Mouse (Mus musculus): ENCODE results near the gene Aida. TPM values are rescaled to one million over a fixed set of nuclear protein-coding genes. Genes with fewer than 3 reads are reported as not detected.
"Not testable (repeated sequence)": the region's sequence is repeated elsewhere in the genome, so short reads cannot be mapped to it uniquely, and the experiment has no call there.

Gene Aida
- polyA plus RNA-seq, 1 experiment from 2014 or later, result 25.0 TPM

DNA sequence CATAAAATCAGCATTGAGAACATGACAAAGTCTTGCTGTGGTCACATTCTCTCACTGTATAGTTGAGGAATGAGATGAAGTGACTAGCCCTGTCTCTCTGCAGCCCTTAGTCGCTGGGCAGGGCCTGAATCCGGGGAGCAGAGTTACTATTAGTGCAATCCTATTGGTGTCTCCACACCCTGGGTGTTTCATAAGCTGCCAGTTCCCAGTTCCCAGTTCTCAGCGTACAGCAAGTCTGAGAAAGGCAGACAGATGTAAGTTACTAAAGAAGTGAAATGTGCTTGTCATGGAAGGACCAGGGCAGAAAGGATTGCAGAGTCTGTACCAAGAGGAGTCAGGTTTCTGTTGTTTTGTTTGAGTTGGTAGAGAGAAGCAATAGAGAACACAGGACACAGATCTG, 11.2 kb downstream of the Aida start:
- H3K27ac ChIP-seq (ENCODE audit: low read length), result no peak overlapping the region
- H3K9me3 ChIP-seq (replicated peaks; ENCODE audit: control insufficient read depth, low read length), result no peaks in the 10 kb centered on the region
- no peak overlapping the region for H3K9ac ChIP-seq (ENCODE audit: low read length)
- ATAC-seq (replicated peaks; ENCODE audit: extremely low read depth, insufficient read depth, low FRiP score), result no peak
- H3K4me1 ChIP-seq (ENCODE audit: control insufficient read depth, insufficient read depth, low read length), result no peaks in the 10 kb centered on the region
- H3K4me2 ChIP-seq (ENCODE audit: low read depth, low read length), result no peak overlapping the region
- H3K27me3 ChIP-seq (ENCODE audit: control insufficient read depth, insufficient read depth, low read length), result no peaks in the 10 kb centered on the region
- 82% methylated on average over 3 of the region's 3 CpGs for WGBS
- H3K36me3 ChIP-seq (ENCODE audit: control insufficient read depth, insufficient read depth), result peaks cover 9% of the 10 kb centered on the region
- no peak overlapping the region for H3K4me3 ChIP-seq (ENCODE audit: low read length)

DNA sequence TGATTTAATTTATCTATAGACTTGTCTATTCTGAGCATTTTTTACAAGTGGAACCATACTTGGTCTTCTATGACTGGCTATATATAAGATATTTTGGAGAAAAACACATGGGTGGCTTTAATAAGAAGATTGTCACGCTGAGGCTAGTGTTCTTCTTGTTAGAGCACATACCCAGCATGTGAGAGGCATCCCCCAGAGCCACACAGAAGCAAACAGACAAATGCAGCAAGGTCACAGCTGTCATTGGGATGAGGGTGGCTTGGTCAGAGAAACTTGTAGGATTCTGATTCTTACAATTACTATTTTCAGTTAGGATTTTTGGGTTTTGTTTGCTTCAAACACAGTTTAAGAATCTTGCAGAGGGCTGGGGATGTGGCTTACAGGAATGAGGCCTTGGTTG, 12.1 kb downstream of the Aida start:
- Histone ChIP-seq H3K4me1 (ENCODE audit: control insufficient read depth, insufficient read depth, low read length) (no peaks in the 10 kb centered on the region), H3K36me3 (ENCODE audit: control insufficient read depth, insufficient read depth) (peaks cover 13% of the 10 kb centered on the region), H3K9ac (ENCODE audit: low read length) (no peak overlapping the region), H3K27me3 (ENCODE audit: control insufficient read depth, insufficient read depth, low read length) (no peaks in the 10 kb centered on the region), H3K27ac (ENCODE audit: low read length) (no peak overlapping the region), H3K9me3 (replicated peaks; ENCODE audit: control insufficient read depth, low read length) (no peaks in the 10 kb centered on the region), H3K4me3 (ENCODE audit: low read length) (no peak overlapping the region), H3K4me2 (ENCODE audit: low read depth, low read length) (no peak overlapping the region)
- 84% methylated on average over 1 of the region's 1 CpGs for WGBS
- no peak for ATAC-seq (replicated peaks; ENCODE audit: extremely low read depth, insufficient read depth, low FRiP score)

DNA sequence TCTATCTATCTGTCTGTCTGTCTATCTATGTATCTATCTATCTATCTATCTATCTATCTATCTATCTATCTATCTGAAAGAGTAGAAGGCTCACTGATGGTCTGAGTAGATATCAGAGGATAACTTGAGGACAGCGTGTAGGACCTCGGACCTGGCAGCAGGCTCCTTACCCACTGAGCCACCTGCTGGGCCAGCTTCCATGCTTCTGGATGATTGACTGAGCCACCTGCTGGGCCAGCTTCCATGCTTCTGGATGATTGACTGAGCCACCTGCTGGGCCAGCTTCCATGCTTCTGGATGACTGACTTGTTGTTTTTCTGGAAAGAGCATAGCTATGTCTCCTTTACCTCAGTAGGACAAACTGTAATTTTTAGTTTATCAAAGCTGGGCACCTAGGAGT, 13.2 kb downstream of the Aida start:
- not testable (repeated sequence) for H3K4me2 ChIP-seq (ENCODE audit: low read depth, low read length); ATAC-seq (replicated peaks; ENCODE audit: extremely low read depth, insufficient read depth, low FRiP score); H3K9me3 ChIP-seq (replicated peaks; ENCODE audit: control insufficient read depth, low read length); H3K27me3 ChIP-seq (ENCODE audit: control insufficient read depth, insufficient read depth, low read length); H3K9ac ChIP-seq (ENCODE audit: low read length); H3K4me1 ChIP-seq (ENCODE audit: control insufficient read depth, insufficient read depth, low read length); H3K4me3 ChIP-seq (ENCODE audit: low read length); H3K27ac ChIP-seq (ENCODE audit: low read length)
- H3K36me3 ChIP-seq (ENCODE audit: control insufficient read depth, insufficient read depth), result peaks cover 20% of the 10 kb centered on the region
- WGBS, result 83% methylated on average over 2 of the region's 2 CpGs

DNA sequence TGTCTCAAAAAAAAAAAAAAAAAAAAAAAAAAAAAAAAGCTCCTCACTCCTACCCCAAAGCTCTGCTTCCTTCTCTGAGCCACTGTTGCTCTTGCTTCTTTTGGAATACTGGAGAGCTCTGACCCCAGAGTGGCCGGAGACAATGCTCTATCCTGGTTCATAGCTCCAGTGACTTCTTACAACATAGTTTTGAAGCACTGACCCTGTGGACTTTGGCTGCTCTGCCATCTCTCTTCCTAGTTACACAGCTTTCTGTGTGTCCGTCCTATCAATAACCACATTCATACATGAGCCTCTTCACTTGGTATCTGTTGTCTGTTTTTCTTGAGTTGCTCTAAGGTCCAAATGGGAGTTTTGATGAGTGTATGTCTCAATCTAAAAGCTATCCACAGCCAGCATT, 15.7 kb downstream of the Aida start:
- WGBS, result 87% methylated on average over 2 of the region's 2 CpGs
- peaks cover 40% of the 10 kb centered on the region for H3K36me3 ChIP-seq (ENCODE audit: control insufficient read depth, insufficient read depth)

DNA sequence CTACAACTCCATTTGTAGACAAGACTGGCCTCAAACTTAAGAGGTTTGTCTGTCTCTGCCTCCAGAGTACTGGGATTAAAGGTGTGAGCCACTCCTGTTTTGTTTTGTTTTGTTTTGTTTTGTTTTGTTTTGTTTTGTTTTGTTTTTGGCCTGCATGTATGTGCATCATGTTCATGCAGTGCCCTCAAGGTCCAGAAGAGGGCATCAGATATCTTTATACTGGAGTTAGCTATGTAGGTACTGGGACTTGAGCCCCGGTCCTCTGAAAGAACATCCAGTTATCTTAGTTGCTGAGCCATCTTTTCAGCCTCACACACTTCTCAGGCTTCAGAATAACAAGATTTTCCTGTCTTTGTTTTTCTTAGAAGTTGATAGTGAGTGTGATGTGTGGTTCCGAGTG, 19.4 kb downstream of the Aida start:
- no peak for ATAC-seq (replicated peaks; ENCODE audit: extremely low read depth, insufficient read depth, low FRiP score)
- H3K9me3 ChIP-seq (replicated peaks; ENCODE audit: control insufficient read depth, low read length), result no peaks in the 10 kb centered on the region
- peaks cover 46% of the 10 kb centered on the region for H3K36me3 ChIP-seq (ENCODE audit: control insufficient read depth, insufficient read depth)
- 89% methylated on average over 2 of the region's 2 CpGs for WGBS
- no peaks in the 10 kb centered on the region for H3K27me3 ChIP-seq (ENCODE audit: control insufficient read depth, insufficient read depth, low read length)
- no peak overlapping the region for H3K4me3 ChIP-seq (ENCODE audit: low read length)
- no peak overlapping the region for H3K4me2 ChIP-seq (ENCODE audit: low read depth, low read length)
- no peak overlapping the region for H3K9ac ChIP-seq (ENCODE audit: low read length)
- no peaks in the 10 kb centered on the region for H3K4me1 ChIP-seq (ENCODE audit: control insufficient read depth, insufficient read depth, low read length)
- no peak overlapping the region for H3K27ac ChIP-seq (ENCODE audit: low read length)

More for the DNA sequence above, 15.7 kb downstream of the Aida start:
- Histone ChIP-seq H3K4me1 (ENCODE audit: control insufficient read depth, insufficient read depth, low read length) (no peaks in the 10 kb centered on the region), H3K9me3 (replicated peaks; ENCODE audit: control insufficient read depth, low read length) (no peaks in the 10 kb centered on the region), H3K9ac (ENCODE audit: low read length) (no peak overlapping the region), H3K27me3 (ENCODE audit: control insufficient read depth, insufficient read depth, low read length) (no peaks in the 10 kb centered on the region), H3K4me3 (ENCODE audit: low read length) (no peak overlapping the region), H3K27ac (ENCODE audit: low read length) (no peak overlapping the region), H3K4me2 (ENCODE audit: low read depth, low read length) (no peak overlapping the region)
- ATAC-seq (replicated peaks; ENCODE audit: extremely low read depth, insufficient read depth, low FRiP score), result no peak

DNA sequence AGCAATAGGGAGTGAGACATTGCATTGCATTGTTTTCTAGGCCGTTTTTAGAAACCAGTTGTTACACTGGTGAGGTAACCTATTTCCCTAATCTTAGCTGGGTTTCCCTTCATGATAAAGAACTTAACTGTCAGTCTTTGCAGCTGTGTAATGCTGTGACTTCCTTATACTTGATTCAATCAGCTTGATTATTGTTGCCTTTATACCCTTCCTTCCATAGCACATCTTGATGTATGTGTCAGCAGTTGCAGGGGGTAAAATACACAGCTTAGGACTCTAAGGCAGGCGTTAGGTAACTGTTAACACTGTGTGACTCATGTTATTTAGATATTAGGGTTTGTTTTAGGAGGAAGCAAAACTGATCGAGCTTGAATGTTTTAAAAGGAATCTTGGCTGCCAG, 24.3 kb downstream of the Aida start:
- H3K9ac ChIP-seq (ENCODE audit: low read length), result no peak overlapping the region
- H3K4me3 ChIP-seq (ENCODE audit: low read length), result no peak overlapping the region
- no peaks in the 10 kb centered on the region for H3K4me1 ChIP-seq (ENCODE audit: control insufficient read depth, insufficient read depth, low read length)
- H3K4me2 ChIP-seq (ENCODE audit: low read depth, low read length), result no peak overlapping the region
- no peaks in the 10 kb centered on the region for H3K27me3 ChIP-seq (ENCODE audit: control insufficient read depth, insufficient read depth, low read length)
- peaks cover 3% of the 10 kb centered on the region for H3K9me3 ChIP-seq (replicated peaks; ENCODE audit: control insufficient read depth, low read length)
- ATAC-seq (replicated peaks; ENCODE audit: extremely low read depth, insufficient read depth, low FRiP score), result no peak; the same call in 1 of the 2 replicates
- H3K27ac ChIP-seq (ENCODE audit: low read length), result no peak overlapping the region
- H3K36me3 ChIP-seq (ENCODE audit: control insufficient read depth, insufficient read depth), result peaks cover 48% of the 10 kb centered on the region
- WGBS, result 48% methylated on average over 3 of the region's 3 CpGs

DNA sequence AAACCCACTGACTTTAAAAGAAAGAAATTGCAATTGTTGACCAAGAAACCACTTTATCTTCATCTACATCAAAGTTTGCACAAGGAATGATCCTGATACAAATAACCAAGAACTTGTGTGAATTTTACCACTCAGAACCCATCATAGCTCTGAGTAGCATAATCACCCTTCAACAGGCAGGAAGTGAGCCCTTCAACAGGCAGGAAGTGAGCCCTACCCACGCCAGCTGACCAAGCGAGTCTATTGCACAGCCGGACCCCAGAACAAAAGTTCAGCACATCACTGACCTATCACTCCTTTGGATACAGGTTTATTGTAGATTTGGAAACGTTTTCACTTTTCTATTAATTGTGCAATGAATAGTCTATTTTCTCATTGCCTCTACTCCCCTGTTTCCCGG, 26.1 kb downstream of the Aida start:
- H3K9me3 ChIP-seq (replicated peaks; ENCODE audit: control insufficient read depth, low read length); H3K9ac ChIP-seq (ENCODE audit: low read length); H3K4me1 ChIP-seq (ENCODE audit: control insufficient read depth, insufficient read depth, low read length); ATAC-seq (replicated peaks; ENCODE audit: extremely low read depth, insufficient read depth, low FRiP score); H3K27ac ChIP-seq (ENCODE audit: low read length); H3K4me2 ChIP-seq (ENCODE audit: low read depth, low read length); H3K27me3 ChIP-seq (ENCODE audit: control insufficient read depth, insufficient read depth, low read length); H3K4me3 ChIP-seq (ENCODE audit: low read length): not testable (repeated sequence)
- WGBS, result 88% methylated on average over 5 of the region's 5 CpGs
- H3K36me3 ChIP-seq (ENCODE audit: control insufficient read depth, insufficient read depth), result peaks cover 47% of the 10 kb centered on the region

DNA sequence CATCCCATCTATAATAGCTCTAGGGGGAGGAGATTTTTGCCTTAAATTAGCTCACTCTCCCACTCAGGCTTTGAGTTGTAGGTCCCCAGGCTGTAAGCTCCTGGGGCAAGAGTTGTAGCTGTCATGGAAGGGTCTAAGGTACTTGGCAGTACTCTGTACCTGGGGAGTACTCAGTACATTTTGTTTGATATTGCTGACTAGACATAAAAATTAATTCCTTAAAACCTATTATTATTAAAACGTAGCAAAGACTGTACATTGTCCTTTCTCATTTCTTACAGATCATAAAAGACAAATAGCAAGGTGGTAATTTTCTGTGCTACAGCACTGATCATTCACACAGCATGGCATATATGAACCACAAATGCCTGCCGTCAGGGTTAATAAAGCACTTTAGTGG, 27.5 kb downstream of the Aida start:
- H3K4me1 ChIP-seq (ENCODE audit: control insufficient read depth, insufficient read depth, low read length), result no peaks in the 10 kb centered on the region
- H3K9ac ChIP-seq (ENCODE audit: low read length), result no peak overlapping the region
- H3K4me2 ChIP-seq (ENCODE audit: low read depth, low read length), result no peak overlapping the region
- H3K9me3 ChIP-seq (replicated peaks; ENCODE audit: control insufficient read depth, low read length), result peaks cover 3% of the 10 kb centered on the region
- H3K27ac ChIP-seq (ENCODE audit: low read length), result no peak overlapping the region
- no peak for ATAC-seq (replicated peaks; ENCODE audit: extremely low read depth, insufficient read depth, low FRiP score)
- peaks cover 50% of the 10 kb centered on the region for H3K36me3 ChIP-seq (ENCODE audit: control insufficient read depth, insufficient read depth)
- WGBS, result 94% methylated on average over 2 of the region's 2 CpGs
- no peak overlapping the region for H3K4me3 ChIP-seq (ENCODE audit: low read length)
- no peaks in the 10 kb centered on the region for H3K27me3 ChIP-seq (ENCODE audit: control insufficient read depth, insufficient read depth, low read length)

DNA sequence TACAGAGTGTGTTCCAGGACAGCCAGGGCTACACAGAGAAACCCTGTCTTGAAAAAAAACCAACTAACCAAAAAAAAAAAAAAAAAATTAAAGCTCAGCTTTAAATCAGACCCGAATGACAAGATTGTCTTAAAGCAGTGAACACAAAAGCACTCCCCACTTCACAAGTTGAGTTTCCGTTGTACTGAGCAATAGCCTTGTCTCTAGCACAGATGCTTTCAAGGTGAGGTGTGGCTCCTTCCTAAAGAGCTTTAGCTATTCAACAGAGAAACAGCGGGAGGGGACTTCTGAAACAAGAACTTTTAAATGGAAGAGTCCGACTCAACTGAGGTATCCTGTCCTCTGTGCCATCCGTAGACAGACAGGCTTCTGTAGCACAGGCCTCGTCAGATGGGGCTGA, 28.0 kb downstream of the Aida start:
- no peak overlapping the region for H3K9ac ChIP-seq (ENCODE audit: low read length)
- no peak overlapping the region for H3K4me2 ChIP-seq (ENCODE audit: low read depth, low read length)
- no peaks in the 10 kb centered on the region for H3K27me3 ChIP-seq (ENCODE audit: control insufficient read depth, insufficient read depth, low read length)
- peaks cover 3% of the 10 kb centered on the region for H3K9me3 ChIP-seq (replicated peaks; ENCODE audit: control insufficient read depth, low read length)
- H3K4me1 ChIP-seq (ENCODE audit: control insufficient read depth, insufficient read depth, low read length), result no peaks in the 10 kb centered on the region
- no peak overlapping the region for H3K4me3 ChIP-seq (ENCODE audit: low read length)
- H3K36me3 ChIP-seq (ENCODE audit: control insufficient read depth, insufficient read depth), result peaks cover 55% of the 10 kb centered on the region
- no peak overlapping the region for H3K27ac ChIP-seq (ENCODE audit: low read length)
- WGBS, result 96% methylated on average over 6 of the region's 6 CpGs
- no peak for ATAC-seq (replicated peaks; ENCODE audit: extremely low read depth, insufficient read depth, low FRiP score)

DNA sequence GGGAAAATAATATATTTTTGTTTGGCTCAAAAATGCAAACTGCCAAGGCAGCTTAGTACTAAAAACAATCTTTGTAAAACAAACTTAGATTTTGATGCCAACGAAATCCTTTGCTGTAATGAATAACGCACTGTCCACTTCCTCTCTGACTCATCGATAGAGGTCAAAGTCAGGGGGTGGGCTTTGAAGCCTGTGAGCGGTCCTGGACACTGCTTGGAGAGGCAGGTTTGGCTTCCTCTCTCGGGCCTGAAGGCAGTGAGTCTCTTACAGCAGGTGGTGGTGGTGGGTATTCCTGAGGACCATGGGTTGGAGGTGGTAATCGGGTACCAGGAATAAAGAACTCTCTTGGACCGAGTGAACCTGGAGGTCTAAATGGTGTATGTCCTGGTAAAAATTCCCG, 30.8 kb downstream of the Aida start:
- Histone ChIP-seq H3K9me3 (replicated peaks; ENCODE audit: control insufficient read depth, low read length) (peaks cover 3% of the 10 kb centered on the region), H3K27me3 (ENCODE audit: control insufficient read depth, insufficient read depth, low read length) (no peaks in the 10 kb centered on the region), H3K4me2 (ENCODE audit: low read depth, low read length) (no peak overlapping the region), H3K27ac (ENCODE audit: low read length) (no peak overlapping the region), H3K4me3 (ENCODE audit: low read length) (no peak overlapping the region), H3K9ac (ENCODE audit: low read length) (no peak overlapping the region), H3K36me3 (ENCODE audit: control insufficient read depth, insufficient read depth) (peaks cover 66% of the 10 kb centered on the region), H3K4me1 (ENCODE audit: control insufficient read depth, insufficient read depth, low read length) (no peaks in the 10 kb centered on the region)
- 85% methylated on average over 8 of the region's 8 CpGs for WGBS
- ATAC-seq (replicated peaks; ENCODE audit: extremely low read depth, insufficient read depth, low FRiP score), result no peak
